Mouse (Mus musculus) liver, adult 2 months (tissue): ENCODE results near the gene Bag1.

ENCODE experiments used
- CTCF ChIP-seq: fragments of 200-500 bp; IDR thresholded peaks from 2 replicates; pipeline ENCODE4 v1.5.1; 2011; ENCODE audit warnings: low read depth, low read length, control low read depth
- POLR2A ChIP-seq: fragments of 200-500 bp; IDR thresholded peaks from 2 replicates; pipeline ENCODE4 v1.6.1; 2011; ENCODE audit warnings: low read length, control low read depth; ENCODE audit not compliant: insufficient read depth; ENCODE audit errors: extremely low read depth

- TF ChIP-seq CTCF (no peak), POLR2A (no peak)
Measured at GRCm38 (mm10) chr4:40936175-40936839, 11.8 kb downstream of the Bag1 start.
